Mouse (Mus musculus) embryonic facial prominence, embryonic 11.5 days (tissue): ENCODE results near the gene Crybg2. TPM values are rescaled to one million over a fixed set of nuclear protein-coding genes. Genes with fewer than 3 reads are reported as not detected.
A peak's percentile ranks its signal among the peaks of the same experiment; 100 is the strongest.

Experiments
- ATAC-seq: fragments of 200-750 bp; cut with Nextera tagmentation; replicated peaks from 2 replicates; pipeline ENCODE4 v1.8.0; 2017; ENCODE audit warnings: low read depth; ENCODE audit not compliant: insufficient number of reproducible peaks, low FRiP score, low TSS enrichment
- DNase-seq: peaks from one replicate; pipeline ENCODE4 v3.0.0-alpha.2; 2015; ENCODE audit warnings: low spot score
- H3K27ac ChIP-seq: fragments of 300-500 bp; sonication (generic); replicated peaks from 2 replicates; pipeline ENCODE4 v1.5.1; 2014; ENCODE audit warnings: mild to moderate bottlenecking, low read depth, low read length, control low read depth
- H3K27me3 ChIP-seq: fragments of 300-500 bp; sonication (generic); 2 replicates; pipeline ENCODE4 v1.6.1; 2014; ENCODE audit warnings: mild to moderate bottlenecking, low read length, moderate library complexity, mixed read lengths; ENCODE audit not compliant: control insufficient read depth, insufficient read depth
- H3K36me3 ChIP-seq: fragments of 300-500 bp; sonication (generic); replicated peaks from 2 replicates; pipeline ENCODE4 v1.6.1; 2014; ENCODE audit warnings: low read depth, mild to moderate bottlenecking, low read length, moderate library complexity, mixed read lengths; ENCODE audit not compliant: control insufficient read depth, insufficient read depth
- H3K4me1 ChIP-seq: fragments of 300-500 bp; sonication (generic); 2 replicates; pipeline ENCODE4 v1.6.1; 2014; ENCODE audit warnings: low read length, mixed read lengths; ENCODE audit not compliant: control insufficient read depth, insufficient read depth
- H3K4me2 ChIP-seq: fragments of 300-500 bp; sonication (generic); 2 replicates; pipeline ENCODE4 v1.6.1; 2014; ENCODE audit warnings: low read depth, mild to moderate bottlenecking, control low read depth, low read length, moderate library complexity
- H3K4me3 ChIP-seq: fragments of 300-500 bp; sonication (generic); 2 replicates; pipeline ENCODE4 v1.5.1; 2014; ENCODE audit warnings: low read depth, low read length, control low read depth
- H3K9ac ChIP-seq: fragments of 300-500 bp; sonication (generic); replicated peaks from 2 replicates; pipeline ENCODE4 v1.6.1; 2014; ENCODE audit warnings: mild to moderate bottlenecking, control low read depth, low read length
- H3K9me3 ChIP-seq: fragments of 300-500 bp; sonication (generic); replicated peaks from 2 replicates; pipeline ENCODE4 v1.6.1; 2016; ENCODE audit warnings: mild to moderate bottlenecking, low read length, inconsistent platforms, mixed read lengths; ENCODE audit not compliant: control insufficient read depth
- WGBS: fragments of 180-500 bp; shearing (Covaris S2); extraction: QIAGEN DNeasy Blood & Tissue Kit; methylation state at CpG from one replicate; pipeline ENCODE4 v1.1.7; 2014; 5-methylcytosine and 5-hydroxymethylcytosine counted together
- polyA plus RNA-seq: library from polyadenylated mRNA; unstranded; fragments of >200 nt; fragmentation: Nextera tagmentation; extraction: Ambion mirVana; gene quantifications from 2 replicates; pipeline ENCODE4 v1.2.1, GENCODE M21; 2014

Crybg2 gene
- polyA plus RNA-seq, 1 experiment from 2014 or later: 1.8 TPM

DNA sequence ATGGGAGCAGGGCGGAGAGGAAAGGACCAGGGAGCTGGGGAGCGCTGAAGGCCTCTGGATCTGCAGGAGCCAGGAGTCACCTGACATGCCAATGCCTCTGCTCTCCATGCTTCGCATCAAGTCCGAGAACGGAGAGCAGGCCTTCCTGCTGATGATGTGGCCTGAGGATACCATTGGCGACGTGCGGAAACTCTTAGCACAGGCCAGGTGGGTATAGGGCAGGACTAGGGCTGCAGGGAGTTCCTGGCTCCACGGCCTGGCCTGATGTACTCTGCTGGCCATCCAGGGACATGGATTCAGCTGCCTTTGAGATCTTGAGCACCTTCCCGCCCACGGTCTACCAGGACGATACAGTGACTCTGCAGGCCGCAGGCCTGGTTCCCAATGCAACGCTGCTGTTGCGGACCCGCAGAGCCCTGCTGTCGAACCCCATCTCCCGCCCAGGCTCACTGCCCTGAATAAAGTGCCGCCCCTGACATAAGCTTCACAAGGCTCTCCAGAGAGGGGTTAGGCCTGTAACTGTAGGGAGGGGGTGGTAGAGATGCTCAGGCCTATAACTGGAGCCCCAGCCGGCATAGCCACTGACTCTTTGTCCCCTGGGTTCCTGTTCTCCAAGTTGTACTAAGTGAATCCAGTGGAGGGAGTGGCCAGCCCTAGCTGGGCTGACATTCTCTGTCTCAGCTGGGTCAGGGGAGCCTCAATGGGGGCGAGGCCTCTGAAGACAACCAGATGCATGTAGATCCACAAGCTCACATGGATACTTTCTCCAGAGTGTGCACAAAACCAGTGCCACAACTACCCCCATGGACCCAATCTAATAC is 65.9 kb downstream of the Crybg2 start:
- no peak overlapping the region for H3K27ac ChIP-seq
- H3K4me2 ChIP-seq: no peak overlapping the region
- no peak overlapping the region for H3K4me3 ChIP-seq
- H3K36me3 ChIP-seq: peaks cover 3% of the 10 kb centered on the region; the same call in 1 of the 2 replicates
- H3K9ac ChIP-seq: no peak overlapping the region
- 83% methylated on average over 21 of the region's 21 CpGs for WGBS
- peaks cover 5% of the 10 kb centered on the region; the same call in 1 of the 2 replicates for H3K4me1 ChIP-seq
- DNase-seq (no peak), ATAC-seq (no peak)
- no peaks in the 10 kb centered on the region for H3K27me3 ChIP-seq
- H3K9me3 ChIP-seq: no peaks in the 10 kb centered on the region

DNA sequence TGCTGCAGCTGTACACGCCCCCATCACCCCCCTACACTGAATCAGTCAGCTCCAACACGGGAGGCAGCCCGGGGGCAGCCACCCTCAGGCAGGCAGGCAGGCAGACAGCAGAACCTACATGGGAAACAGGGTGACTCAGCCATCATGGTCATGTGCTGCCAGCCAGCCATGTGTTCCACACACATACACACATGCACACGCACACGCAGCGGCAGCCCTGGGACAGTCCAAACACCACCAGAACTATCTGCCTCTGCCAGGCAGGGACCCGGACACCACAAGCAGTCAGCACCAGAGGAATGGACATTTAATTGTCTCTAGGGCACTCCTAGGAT is 66.5 kb downstream of the Crybg2 start:
- peaks cover 3% of the 10 kb centered on the region; the same call in 1 of the 2 replicates for H3K36me3 ChIP-seq
- no peaks in the 10 kb centered on the region for H3K27me3 ChIP-seq
- no peak overlapping the region for H3K4me3 ChIP-seq
- peaks cover 5% of the 10 kb centered on the region; the same call in 1 of the 2 replicates for H3K4me1 ChIP-seq
- 87% methylated on average over 7 of the region's 7 CpGs for WGBS
- no peaks in the 10 kb centered on the region for H3K9me3 ChIP-seq
- 0 out of 2 replicates have a peak overlapping the region, but pooled peaks have one; percentile 22 for H3K9ac ChIP-seq
- no peak overlapping the region; the same call in 1 of the 2 replicates for H3K4me2 ChIP-seq
- ATAC-seq: no peak
- no peak overlapping the region for H3K27ac ChIP-seq
- no peak for DNase-seq

DNA sequence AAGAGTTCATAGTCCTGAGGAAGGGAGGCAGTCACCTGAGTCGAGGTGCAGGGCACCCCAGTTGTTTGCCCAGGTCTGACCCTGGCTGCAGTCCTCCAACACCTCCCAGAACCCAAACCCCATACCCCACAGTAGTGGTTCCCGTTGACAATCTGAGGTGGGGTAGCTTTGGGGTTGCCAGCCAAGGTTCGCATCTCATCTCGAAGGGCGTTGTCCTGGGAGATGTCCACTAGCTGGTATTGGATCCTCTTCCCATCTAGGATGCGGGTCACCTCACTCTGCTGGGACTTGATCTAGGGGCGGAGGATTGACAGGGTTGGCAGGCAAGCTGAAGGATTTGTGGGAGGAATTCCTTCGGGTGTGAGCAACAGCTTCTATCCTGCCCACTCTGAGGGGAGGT is 67.2 kb downstream of the Crybg2 start:
- peak overlapping the region; percentile 82 for H3K4me3 ChIP-seq
- no peak for DNase-seq
- no peaks in the 10 kb centered on the region for H3K27me3 ChIP-seq
- no peak for ATAC-seq
- no peaks in the 10 kb centered on the region for H3K9me3 ChIP-seq
- peak overlapping the region; percentile 88 for H3K9ac ChIP-seq
- WGBS: 65% methylated on average over 8 of the region's 8 CpGs
- no peak overlapping the region for H3K27ac ChIP-seq
- peaks cover 3% of the 10 kb centered on the region; the same call in 1 of the 2 replicates for H3K36me3 ChIP-seq
- peak overlapping the region; percentile 89 for H3K4me2 ChIP-seq
- peaks cover 5% of the 10 kb centered on the region; the same call in 1 of the 2 replicates for H3K4me1 ChIP-seq

DNA sequence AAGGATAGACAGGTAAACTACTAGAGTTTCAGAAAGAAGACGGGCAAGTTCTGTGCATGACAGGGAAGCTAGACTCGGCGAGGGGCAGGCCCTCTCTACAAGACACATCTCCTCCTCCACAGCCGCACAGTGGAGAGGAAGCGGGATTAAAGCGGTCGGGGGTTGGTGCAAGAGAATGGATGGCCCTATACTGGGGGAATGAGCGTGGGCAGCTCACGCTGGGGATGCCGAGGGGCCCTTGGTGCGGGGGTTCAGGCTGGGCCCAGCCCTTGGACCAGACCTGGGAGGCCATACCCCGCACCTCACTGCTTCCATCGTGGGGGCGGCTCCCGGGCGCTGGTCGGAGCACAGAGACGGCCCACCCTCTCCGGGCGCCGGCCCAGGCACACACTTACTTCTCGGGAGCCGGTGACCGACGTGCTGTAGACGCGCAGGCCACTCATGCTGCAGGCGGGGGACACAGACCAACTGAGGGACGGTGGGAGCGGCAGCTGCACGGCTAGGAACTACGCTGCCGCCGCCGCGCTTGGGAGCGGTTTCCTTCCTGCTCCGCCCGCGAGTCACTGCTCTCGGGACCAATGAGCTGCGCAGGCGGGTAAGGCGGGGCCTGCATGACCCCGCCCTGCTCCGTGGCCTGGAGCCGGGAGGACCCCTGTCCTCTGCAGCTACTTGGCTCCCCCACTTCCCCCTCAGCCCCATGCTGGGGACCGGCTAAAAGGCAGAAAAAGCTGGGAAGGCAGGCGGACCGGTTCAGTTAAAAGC is 67.8 kb downstream of the Crybg2 start, which contains the start of gene Sh3bgrl3:
Sh3bgrl3 (minus strand) TSS at position 569 of the 762 bp plus-strand sequence.
- H3K4me2 ChIP-seq: peak within 1 kb of the TSS; percentile 89
- H3K4me3 ChIP-seq: peak within 1 kb of the TSS; percentile 82
- H3K9me3 ChIP-seq: no peaks in the 10 kb centered on the region
- under 1% methylated on average over 50 of the region's 50 CpGs for WGBS
- peak within 1 kb of the TSS; percentile 88 for H3K9ac ChIP-seq
- H3K27ac ChIP-seq: peak within 1 kb of the TSS; percentile 70
- peaks cover 3% of the 10 kb centered on the region; the same call in 1 of the 2 replicates for H3K36me3 ChIP-seq
- ATAC-seq (peak; percentile 86), DNase-seq (peak; percentile 92)
- no peaks in the 10 kb centered on the region for H3K27me3 ChIP-seq
- H3K4me1 ChIP-seq: peaks cover 5% of the 10 kb centered on the region; the same call in 1 of the 2 replicates

DNA sequence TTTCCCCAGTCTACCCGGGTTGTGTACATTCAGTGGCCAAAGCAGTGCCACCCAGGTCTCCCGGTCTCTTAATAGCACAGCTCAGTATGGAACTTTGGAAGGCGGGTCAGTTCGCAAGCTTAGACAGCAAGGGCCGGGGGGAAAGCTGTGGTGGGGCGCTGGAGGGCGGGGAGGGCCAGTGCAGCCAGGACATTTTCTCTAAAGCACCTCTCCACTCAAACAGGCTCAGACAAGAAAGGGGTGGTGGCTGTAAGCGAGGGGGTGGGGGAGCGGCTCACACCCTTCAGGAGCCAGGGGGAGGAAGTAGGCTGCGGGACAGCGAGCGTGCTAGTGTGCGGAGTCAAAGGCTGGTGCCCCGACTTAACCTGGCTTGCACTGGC is 68.4 kb downstream of the Crybg2 start:
- Histone ChIP-seq H3K4me2 (peak overlapping the region; percentile 89), H3K9me3 (no peaks in the 10 kb centered on the region), H3K27ac (peak overlapping the region; percentile 70), H3K4me1 (peaks cover 5% of the 10 kb centered on the region; the same call in 1 of the 2 replicates), H3K9ac (peak overlapping the region; percentile 88), H3K27me3 (no peaks in the 10 kb centered on the region), H3K4me3 (peak overlapping the region; percentile 82), H3K36me3 (peaks cover 3% of the 10 kb centered on the region; the same call in 1 of the 2 replicates)
- no peak for DNase-seq
- 1% methylated on average over 14 of the region's 14 CpGs for WGBS
- ATAC-seq: peak; percentile 17; the same call in 1 of the 2 replicates

DNA sequence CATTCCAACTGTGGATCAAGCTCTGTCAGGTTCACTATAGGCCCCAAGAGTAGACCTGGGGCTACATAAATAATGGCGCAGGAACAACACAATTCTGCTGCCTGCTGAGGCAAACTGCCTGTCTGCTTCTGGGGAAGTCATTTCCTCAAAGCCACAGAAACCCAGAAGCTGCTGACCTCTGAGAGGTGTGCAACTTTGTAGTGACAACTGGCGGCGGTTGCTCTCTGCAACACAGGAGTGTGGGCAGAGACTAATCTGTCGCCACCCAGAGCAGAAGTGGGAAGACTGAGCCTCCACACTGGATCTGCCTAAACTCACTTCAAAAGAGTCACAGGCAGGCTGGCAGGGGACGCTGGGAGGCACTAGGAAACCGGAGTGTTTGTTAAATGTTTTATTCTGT is 68.9 kb downstream of the Crybg2 start:
- no peaks in the 10 kb centered on the region for H3K27me3 ChIP-seq
- DNase-seq (no peak), ATAC-seq (no peak)
- peaks cover 5% of the 10 kb centered on the region; the same call in 1 of the 2 replicates for H3K4me1 ChIP-seq
- H3K9ac ChIP-seq: peak overlapping the region; percentile 88
- H3K36me3 ChIP-seq: peaks cover 3% of the 10 kb centered on the region; the same call in 1 of the 2 replicates
- no peaks in the 10 kb centered on the region for H3K9me3 ChIP-seq
- peak overlapping the region; percentile 89 for H3K4me2 ChIP-seq
- H3K27ac ChIP-seq: no peak overlapping the region
- 46% methylated on average over 6 of the region's 6 CpGs for WGBS
- H3K4me3 ChIP-seq: no peak overlapping the region

DNA sequence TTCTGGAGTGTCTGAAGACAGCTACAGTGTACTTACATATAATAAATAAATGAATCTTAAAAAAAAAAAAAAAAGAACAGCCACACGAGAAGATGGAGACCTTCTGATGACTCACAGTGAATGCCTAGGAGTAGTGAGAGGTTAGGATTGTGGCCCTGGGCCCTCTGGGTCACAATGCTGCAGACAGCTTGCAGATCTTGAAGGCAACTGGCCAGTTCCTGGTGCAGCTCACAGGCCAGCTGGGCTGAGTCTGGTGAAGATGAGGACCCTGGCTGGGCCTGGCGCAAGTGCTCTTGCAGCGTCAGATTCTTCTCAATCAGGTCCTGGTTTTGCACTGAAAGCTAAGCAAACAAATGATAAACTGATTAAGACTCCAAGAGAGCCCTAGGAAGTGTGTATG is 71.5 kb downstream of the Crybg2 start:
- no peaks in the 10 kb centered on the region for H3K9me3 ChIP-seq
- no peak for ATAC-seq
- H3K9ac ChIP-seq: no peak overlapping the region
- no peak overlapping the region for H3K4me2 ChIP-seq
- peaks cover 3% of the 10 kb centered on the region; the same call in 1 of the 2 replicates for H3K36me3 ChIP-seq
- 84% methylated on average over 3 of the region's 3 CpGs for WGBS
- DNase-seq: no peak
- no peak overlapping the region for H3K4me3 ChIP-seq
- peaks cover 5% of the 10 kb centered on the region for H3K4me1 ChIP-seq
- H3K27ac ChIP-seq: no peak overlapping the region
- H3K27me3 ChIP-seq: no peaks in the 10 kb centered on the region
